Mouse (Mus musculus): Measurements from ENCODE around the gene Hrasls. TPM values are rescaled to one million over a fixed set of nuclear protein-coding genes. Genes with fewer than 3 reads are reported as not detected.

The Hrasls gene
- total RNA-seq, 2 experiments from 2014 or later: 30.1 to 30.2 TPM

Other genes starting within 250 kb of the Hrasls start
- under 1 TPM in 1 of 2 experiments, not detected in 1; 0.08 TPM for gene Atp13a5, start 169.0 kb downstream of the Hrasls start, total RNA-seq (2021)

Data from heart, adult 18-20 months (tissue).